Mouse (Mus musculus): ENCODE data around the gene Uqcc3. TPM values are rescaled to one million over a fixed set of nuclear protein-coding genes. Genes with fewer than 3 reads are reported as not detected.

The Uqcc3 gene
- polyA plus RNA-seq, 1 experiment from 2014 or later, result 94.5 TPM

- Histone ChIP-seq H3K27me3 (ENCODE audit: insufficient read depth, low read length) (no peaks in the 10 kb centered on the region), H3K4me2 (ENCODE audit: low read length) (no peak overlapping the region), H3K4me1 (replicated peaks; ENCODE audit: insufficient read depth, low read length) (no peaks in the 10 kb centered on the region), H3K9me3 (replicated peaks; ENCODE audit: low read length) (no peaks in the 10 kb centered on the region), H3K9ac (ENCODE audit: low read depth, low read length) (no peak overlapping the region), H3K4me3 (replicated peaks; ENCODE audit: low read depth, low read length) (no peak overlapping the region), H3K27ac (no peak overlapping the region), H3K36me3 (ENCODE audit: insufficient read depth, low read length) (peaks cover 71% of the 10 kb centered on the region)
- no peak for TF ChIP-seq CTCF (IDR thresholded peaks at IDR 0.05; ENCODE audit: low read depth)
- ATAC-seq (replicated peaks; ENCODE audit: low FRiP score, low read depth) (no peak), DNase-seq (ENCODE audit: low spot score) (no peak)
- WGBS, result 95% methylated on average over 3 of the region's 3 CpGs
Observed at GRCm38 (mm10) chr19:8914212-8914611, 33.5 kb upstream of the Uqcc3 start.

GRCm38 (mm10) chr19:8911810-8912209 lies 31.1 kb upstream of the Uqcc3 start:
- no peaks in the 10 kb centered on the region for H3K27me3 ChIP-seq (ENCODE audit: insufficient read depth, low read length)
- TF ChIP-seq CTCF (IDR thresholded peaks at IDR 0.05; ENCODE audit: low read depth), result no peak
- peaks cover 91% of the 10 kb centered on the region for H3K36me3 ChIP-seq (ENCODE audit: insufficient read depth, low read length)
- no peak overlapping the region for H3K27ac ChIP-seq
- WGBS, result 83% methylated on average over 5 of the region's 5 CpGs
- H3K4me1 ChIP-seq (replicated peaks; ENCODE audit: insufficient read depth, low read length), result no peaks in the 10 kb centered on the region
- no peak overlapping the region for H3K4me2 ChIP-seq (ENCODE audit: low read length)
- no peak overlapping the region for H3K9ac ChIP-seq (ENCODE audit: low read depth, low read length)
- no peaks in the 10 kb centered on the region for H3K9me3 ChIP-seq (replicated peaks; ENCODE audit: low read length)
- H3K4me3 ChIP-seq (replicated peaks; ENCODE audit: low read depth, low read length), result no peak overlapping the region
- no peak for ATAC-seq (replicated peaks; ENCODE audit: low FRiP score, low read depth)
- DNase-seq (ENCODE audit: low spot score), result no peak

GRCm38 (mm10) chr19:8908531-8908930 lies 27.8 kb upstream of the Uqcc3 start:
- H3K4me1 ChIP-seq (replicated peaks; ENCODE audit: insufficient read depth, low read length), result no peaks in the 10 kb centered on the region
- H3K27me3 ChIP-seq (ENCODE audit: insufficient read depth, low read length), result no peaks in the 10 kb centered on the region
- DNase-seq (ENCODE audit: low spot score), result no peak
- no peaks in the 10 kb centered on the region for H3K9me3 ChIP-seq (replicated peaks; ENCODE audit: low read length)
- H3K36me3 ChIP-seq (ENCODE audit: insufficient read depth, low read length), result peaks cover 79% of the 10 kb centered on the region
- no peak overlapping the region for H3K4me2 ChIP-seq (ENCODE audit: low read length)
- no peak for TF ChIP-seq CTCF (IDR thresholded peaks at IDR 0.05; ENCODE audit: low read depth)
- WGBS, result 88% methylated on average over 6 of the region's 6 CpGs
- ATAC-seq (replicated peaks; ENCODE audit: low FRiP score, low read depth), result no peak
- H3K9ac ChIP-seq (ENCODE audit: low read depth, low read length), result no peak overlapping the region
- no peak overlapping the region for H3K27ac ChIP-seq
- no peak overlapping the region for H3K4me3 ChIP-seq (replicated peaks; ENCODE audit: low read depth, low read length)

- DNase-seq (ENCODE audit: low spot score) (no peak), ATAC-seq (replicated peaks; ENCODE audit: low FRiP score, low read depth) (no peak)
- 92% methylated on average over 5 of the region's 5 CpGs for WGBS
- H3K4me3 ChIP-seq (replicated peaks; ENCODE audit: low read depth, low read length), result no peak overlapping the region
- H3K4me2 ChIP-seq (ENCODE audit: low read length), result no peak overlapping the region
- peaks cover 33% of the 10 kb centered on the region for H3K36me3 ChIP-seq (ENCODE audit: insufficient read depth, low read length)
- H3K4me1 ChIP-seq (replicated peaks; ENCODE audit: insufficient read depth, low read length), result peaks cover 9% of the 10 kb centered on the region
- no peak for TF ChIP-seq CTCF (IDR thresholded peaks at IDR 0.05; ENCODE audit: low read depth)
- H3K27me3 ChIP-seq (ENCODE audit: insufficient read depth, low read length), result no peaks in the 10 kb centered on the region
- no peaks in the 10 kb centered on the region for H3K9me3 ChIP-seq (replicated peaks; ENCODE audit: low read length)
- H3K27ac ChIP-seq, result no peak overlapping the region
- no peak overlapping the region for H3K9ac ChIP-seq (ENCODE audit: low read depth, low read length)
Observed at GRCm38 (mm10) chr19:8903412-8903811, 22.7 kb upstream of the Uqcc3 start.

- Histone ChIP-seq H3K4me2 (ENCODE audit: low read length) (peak overlapping the region; percentile 87), H3K27ac (no peak overlapping the region), H3K4me1 (replicated peaks; ENCODE audit: insufficient read depth, low read length) (peaks cover 16% of the 10 kb centered on the region), H3K36me3 (ENCODE audit: insufficient read depth, low read length) (peaks cover 7% of the 10 kb centered on the region; the same call in 1 of the 2 replicates), H3K9me3 (replicated peaks; ENCODE audit: low read length) (no peaks in the 10 kb centered on the region), H3K4me3 (replicated peaks; ENCODE audit: low read depth, low read length) (peak overlapping the region; percentile 85), H3K9ac (ENCODE audit: low read depth, low read length) (peak overlapping the region; percentile 95), H3K27me3 (ENCODE audit: insufficient read depth, low read length) (no peaks in the 10 kb centered on the region)
- ATAC-seq (replicated peaks; ENCODE audit: low FRiP score, low read depth), result no peak
- 21% methylated on average over 3 of the region's 3 CpGs for WGBS
- no peak for DNase-seq (ENCODE audit: low spot score)
- TF ChIP-seq CTCF (IDR thresholded peaks at IDR 0.05; ENCODE audit: low read depth), result no peak
Observed at GRCm38 (mm10) chr19:8899079-8899478, 18.4 kb upstream of the Uqcc3 start.

GRCm38 (mm10) chr19:8898576-8898975 lies 17.9 kb upstream of the Uqcc3 start:
- ATAC-seq (replicated peaks; ENCODE audit: low FRiP score, low read depth), result no peak
- no peak for TF ChIP-seq CTCF (IDR thresholded peaks at IDR 0.05; ENCODE audit: low read depth)
- Histone ChIP-seq H3K9ac (ENCODE audit: low read depth, low read length) (peak overlapping the region; percentile 95), H3K4me1 (replicated peaks; ENCODE audit: insufficient read depth, low read length) (peaks cover 16% of the 10 kb centered on the region), H3K9me3 (replicated peaks; ENCODE audit: low read length) (no peaks in the 10 kb centered on the region), H3K36me3 (ENCODE audit: insufficient read depth, low read length) (peaks cover 7% of the 10 kb centered on the region; the same call in 1 of the 2 replicates), H3K4me3 (replicated peaks; ENCODE audit: low read depth, low read length) (peak overlapping the region; percentile 85), H3K27ac (peak overlapping the region; percentile 94), H3K4me2 (ENCODE audit: low read length) (peak overlapping the region; percentile 87), H3K27me3 (ENCODE audit: insufficient read depth, low read length) (no peaks in the 10 kb centered on the region)
- DNase-seq (ENCODE audit: low spot score), result peak; percentile 33
- 2% methylated on average over 13 of the region's 13 CpGs for WGBS

All from kidney, postnatal 0 days (tissue).